Mouse (Mus musculus) cerebellum, adult 2 months (tissue): ENCODE measurements around the gene Gm32742. TPM values are rescaled to one million over a fixed set of nuclear protein-coding genes. Genes with fewer than 3 reads are reported as not detected.

Experiments used
- DNase-seq, 2 experiments: peaks; one replicate each; pipeline ENCODE4 v3.0.0; 2021
- H3K27ac ChIP-seq: fragments of 200-500 bp; 2 replicates; pipeline ENCODE4 v1.5.1; 2012; ENCODE audit warnings: low read length, control low read depth, inconsistent platforms; ENCODE audit not compliant: insufficient read depth
- H3K27me3 ChIP-seq: fragments of 200-500 bp; 2 replicates; pipeline ENCODE4 v1.6.1; 2012; ENCODE audit warnings: inconsistent platforms, mild to moderate bottlenecking, low read length, moderate library complexity; ENCODE audit not compliant: control insufficient read depth, insufficient read depth
- H3K4me1 ChIP-seq: fragments of 200-500 bp; 2 replicates; pipeline ENCODE4 v1.6.1; 2011; ENCODE audit warnings: low read length; ENCODE audit not compliant: control insufficient read depth, insufficient read depth
- H3K4me3 ChIP-seq: fragments of 200-500 bp; replicated peaks from 2 replicates; pipeline ENCODE3; 2011; ENCODE audit warnings: mild to moderate bottlenecking, low read depth, low read length, control low read depth; ENCODE audit not compliant: insufficient read depth
- CTCF ChIP-seq: fragments of 200-500 bp; IDR thresholded peaks from 2 replicates; pipeline ENCODE4 v1.5.1; 2011; ENCODE audit warnings: low read depth, mild to moderate bottlenecking, control low read depth, low read length, moderate library complexity, borderline replicate concordance; ENCODE audit not compliant: insufficient read depth
- POLR2A ChIP-seq: fragments of 200-500 bp; IDR thresholded peaks from 2 replicates; pipeline ENCODE4 v1.6.1; 2011; ENCODE audit warnings: low read length, control low read depth, borderline replicate concordance; ENCODE audit not compliant: insufficient read depth
- WGBS: fragments of 180-500 bp; shearing (Covaris S2); methylation state at CpG from one replicate; pipeline ENCODE4 v1.1.7; 2018; 5-methylcytosine and 5-hydroxymethylcytosine counted together
- polyA plus RNA-seq: library from polyadenylated mRNA; depleted of rRNA; stranded (reverse); fragments of >200 nt; gene quantifications from 2 replicates; pipeline ENCODE4 v1.2.3, GENCODE M21; 2012

Gene Gm32742
- polyA plus RNA-seq, 1 experiment = 0.02 TPM

DNA sequence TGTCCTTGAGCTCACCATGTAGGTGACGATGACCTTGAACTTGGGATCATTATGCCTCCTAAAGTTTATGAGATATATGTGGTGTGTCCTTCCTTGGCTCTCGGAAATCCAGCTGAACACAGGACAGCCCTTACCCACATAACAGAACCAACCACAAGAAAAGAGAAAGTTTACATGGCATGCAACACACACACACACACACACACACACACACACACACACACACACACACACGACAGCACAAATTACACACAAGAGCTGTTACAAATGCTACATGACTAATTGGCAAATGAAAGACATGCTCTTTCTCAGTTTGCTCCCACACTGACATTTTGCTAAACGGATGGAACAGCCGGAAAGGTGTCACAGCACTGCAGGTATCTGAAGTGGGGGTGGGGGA is 20.6 kb upstream of the Gm32742 start:
- Histone ChIP-seq H3K27me3 (no peaks in the 10 kb centered on the region), H3K27ac (no peak overlapping the region), H3K4me1 (peaks cover 9% of the 10 kb centered on the region), H3K4me3 (no peak overlapping the region)
- no peak for TF ChIP-seq POLR2A
- no peak for TF ChIP-seq CTCF
- DNase-seq = peak in 1 of 2 experiments; percentile 28
- 61% methylated on average over 5 of the region's 5 CpGs for WGBS

GRCm38 (mm10) chr9:51185386-51185785 is 20.1 kb upstream of the Gm32742 start:
- H3K27me3 ChIP-seq = no peaks in the 10 kb centered on the region
- no peak overlapping the region for H3K27ac ChIP-seq
- no peak for DNase-seq
- no peak for TF ChIP-seq POLR2A
- no peak for TF ChIP-seq CTCF
- no peak overlapping the region for H3K4me3 ChIP-seq
- peaks cover 12% of the 10 kb centered on the region for H3K4me1 ChIP-seq
- WGBS = 83% methylated on average over 4 of the region's 4 CpGs

DNA sequence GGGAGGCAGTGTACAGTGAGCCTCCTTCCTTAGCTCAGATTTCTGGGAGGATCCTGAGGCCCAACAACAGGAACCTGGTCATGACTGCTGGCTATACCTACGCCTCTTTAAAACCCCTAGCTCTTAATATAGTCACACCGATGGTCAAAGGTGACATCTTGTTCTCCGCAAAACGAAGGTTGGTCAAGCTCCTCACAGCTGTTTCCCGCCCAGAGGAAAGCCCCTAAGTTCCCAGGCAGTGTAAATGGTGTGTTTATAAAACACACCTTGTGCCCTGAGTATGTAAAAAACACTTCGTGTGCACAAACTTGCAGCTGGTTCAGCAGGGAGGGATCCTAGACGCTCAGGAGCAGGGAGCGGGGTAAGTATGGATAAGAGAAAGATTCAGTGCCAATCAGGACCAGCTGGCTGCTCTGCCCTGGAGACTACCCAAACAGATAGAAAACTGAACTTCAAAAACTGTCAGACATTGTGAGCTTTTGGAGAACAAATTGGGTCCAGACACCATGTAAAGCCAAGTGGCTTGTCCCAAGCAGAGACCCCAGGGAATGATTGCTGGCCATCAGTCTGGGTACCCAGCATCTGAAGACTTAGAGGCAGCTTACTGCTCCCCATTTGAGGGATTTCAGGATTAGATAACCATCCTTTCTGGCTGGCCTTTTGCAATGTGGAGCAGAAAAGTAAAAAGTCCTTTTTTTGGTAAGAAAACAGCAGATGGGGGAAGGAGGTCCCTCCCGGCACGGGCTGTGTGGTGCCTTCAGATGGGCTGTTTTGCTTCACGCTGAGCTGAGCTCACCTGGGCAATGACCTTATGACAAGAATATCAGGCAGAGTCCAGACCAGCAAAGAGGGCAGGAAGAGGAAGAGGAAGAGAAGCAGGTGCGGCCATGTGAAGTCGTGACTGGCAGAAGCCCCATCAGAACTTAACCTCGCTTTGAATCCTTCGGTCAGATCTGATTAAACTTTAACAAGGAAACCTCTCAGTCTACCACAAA is 17.7 kb upstream of the Gm32742 start:
- H3K27me3 ChIP-seq = no peaks in the 10 kb centered on the region
- 70% methylated on average over 15 of the region's 15 CpGs for WGBS
- H3K4me1 ChIP-seq = peaks cover 15% of the 10 kb centered on the region
- TF ChIP-seq POLR2A (no peak), CTCF (no peak)
- H3K27ac ChIP-seq = no peak overlapping the region
- no peak overlapping the region for H3K4me3 ChIP-seq
- DNase-seq = no peak

DNA sequence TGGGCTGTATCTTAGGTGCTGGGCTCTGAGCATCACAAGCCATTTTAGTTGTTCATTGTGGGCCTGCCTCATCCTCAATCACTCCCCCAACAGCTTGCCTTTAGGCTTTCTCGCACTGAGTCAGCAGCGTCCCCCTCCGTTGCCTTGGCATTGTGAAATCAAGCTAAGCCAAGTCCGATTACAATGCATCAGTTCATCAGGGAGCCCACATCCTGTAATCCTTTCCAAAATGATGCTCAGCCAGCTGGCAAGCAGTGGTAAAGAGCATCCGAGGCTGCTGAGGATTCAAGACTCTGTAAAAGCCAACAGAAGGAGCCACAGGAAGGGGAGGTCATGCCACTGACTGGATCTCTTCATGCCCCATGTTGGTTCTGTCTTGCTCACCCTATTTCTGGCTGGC is 15.3 kb upstream of the Gm32742 start:
- 8% methylated on average over 5 of the region's 5 CpGs for WGBS
- Histone ChIP-seq H3K4me1 (peaks cover 15% of the 10 kb centered on the region), H3K27ac (no peak overlapping the region), H3K27me3 (no peaks in the 10 kb centered on the region), H3K4me3 (no peak overlapping the region)
- peak; percentile 80 to 96 for DNase-seq
- TF ChIP-seq POLR2A (no peak), CTCF (no peak)

DNA sequence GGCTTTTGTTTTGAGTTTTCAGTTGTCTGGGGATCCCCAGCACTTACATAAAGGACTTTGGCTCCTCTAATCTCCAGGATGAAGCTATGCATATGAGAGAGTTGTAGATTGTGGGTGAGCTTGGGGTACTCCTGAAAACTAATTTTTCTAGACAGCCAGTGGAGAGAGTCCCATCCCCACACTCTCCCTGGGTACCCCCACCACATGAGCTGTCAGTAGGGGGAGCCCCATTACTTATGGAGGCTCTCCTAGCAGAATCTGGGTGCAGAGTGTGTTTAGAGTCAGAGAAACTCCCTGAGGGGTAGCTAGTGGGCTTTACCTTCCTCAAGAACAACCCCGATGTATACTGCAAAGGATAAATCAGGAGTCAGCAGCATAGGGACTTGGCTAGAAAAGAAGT is 13.0 kb upstream of the Gm32742 start:
- no peak overlapping the region for H3K4me3 ChIP-seq
- no peaks in the 10 kb centered on the region for H3K27me3 ChIP-seq
- no peak overlapping the region for H3K27ac ChIP-seq
- DNase-seq = no peak
- H3K4me1 ChIP-seq = peaks cover 13% of the 10 kb centered on the region
- TF ChIP-seq POLR2A (no peak), CTCF (0 out of 2 replicates have a peak, but pooled peaks have one; percentile 6)
- WGBS = 100% methylated on average over 1 of the region's 1 CpGs

DNA sequence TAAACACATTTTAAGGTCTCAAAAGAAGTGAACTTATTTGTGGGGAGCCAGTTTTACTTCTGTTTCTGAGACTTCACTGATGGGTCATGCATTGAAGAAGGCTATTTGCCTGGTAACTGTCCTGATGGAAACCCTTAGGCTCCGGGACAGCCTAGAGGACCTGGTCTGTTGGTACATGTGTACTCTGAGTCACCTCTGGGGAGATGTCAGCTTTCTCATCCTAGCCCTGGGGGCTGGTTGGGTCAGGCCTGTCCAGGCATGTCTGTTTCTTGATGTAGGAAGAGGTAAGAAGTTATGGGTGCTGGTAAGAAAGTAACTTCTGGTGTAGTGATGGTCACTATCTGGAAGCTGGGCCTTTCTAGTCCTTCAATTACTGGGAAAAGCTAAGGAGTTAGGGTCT is 10.4 kb upstream of the Gm32742 start:
- DNase-seq = no peak
- Histone ChIP-seq H3K4me1 (peaks cover 5% of the 10 kb centered on the region; the same call in 1 of the 2 replicates), H3K4me3 (no peak overlapping the region), H3K27me3 (no peaks in the 10 kb centered on the region), H3K27ac (no peak overlapping the region)
- TF ChIP-seq CTCF = no peak
- TF ChIP-seq POLR2A = no peak
- 100% methylated on average over 1 of the region's 1 CpGs for WGBS

DNA sequence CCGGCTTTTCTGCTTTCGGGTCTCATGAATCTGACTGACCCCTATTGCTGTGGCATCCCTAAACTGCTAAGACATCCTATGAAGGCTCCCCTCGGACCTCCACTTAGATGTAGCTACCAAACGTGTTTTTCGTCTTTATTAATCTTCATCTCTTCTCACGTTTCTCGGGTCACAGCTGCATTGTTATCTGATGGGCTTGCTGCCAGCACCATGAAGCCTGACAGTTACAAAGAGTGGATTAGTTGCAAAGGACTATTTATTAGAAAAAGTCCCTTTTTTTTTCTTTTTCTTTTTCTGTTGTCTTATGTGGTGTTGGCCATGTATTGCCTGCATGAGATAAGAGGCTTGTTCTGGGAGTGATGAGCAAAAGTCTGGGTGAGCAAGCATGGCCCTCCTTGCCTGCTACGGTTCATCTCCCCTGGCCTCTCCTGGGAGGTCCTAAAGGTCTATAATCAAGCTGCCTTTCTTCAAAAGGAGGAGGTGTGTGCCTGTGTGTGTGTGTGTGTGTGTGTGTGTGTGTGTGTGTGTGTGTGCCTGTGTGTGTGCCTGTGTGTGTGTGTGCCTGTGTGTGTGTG is 9.7 kb upstream of the Gm32742 start:
- WGBS = 77% methylated on average over 8 of the region's 8 CpGs
- Histone ChIP-seq H3K4me1 (no peaks in the 10 kb centered on the region; the same call in 1 of the 2 replicates), H3K4me3 (no peak overlapping the region), H3K27ac (no peak overlapping the region), H3K27me3 (no peaks in the 10 kb centered on the region)
- DNase-seq = no peak
- no peak for TF ChIP-seq POLR2A
- no peak for TF ChIP-seq CTCF
